Mouse (Mus musculus) right cerebral cortex, adult 18-20 months (tissue): ENCODE data around the gene Gm11042.

Experiments
- DNase-seq: peaks from one replicate; pipeline ENCODE4 v3.0.0; 2022; ENCODE audit warnings: mixed read lengths

The Gm11042 gene

DNA sequence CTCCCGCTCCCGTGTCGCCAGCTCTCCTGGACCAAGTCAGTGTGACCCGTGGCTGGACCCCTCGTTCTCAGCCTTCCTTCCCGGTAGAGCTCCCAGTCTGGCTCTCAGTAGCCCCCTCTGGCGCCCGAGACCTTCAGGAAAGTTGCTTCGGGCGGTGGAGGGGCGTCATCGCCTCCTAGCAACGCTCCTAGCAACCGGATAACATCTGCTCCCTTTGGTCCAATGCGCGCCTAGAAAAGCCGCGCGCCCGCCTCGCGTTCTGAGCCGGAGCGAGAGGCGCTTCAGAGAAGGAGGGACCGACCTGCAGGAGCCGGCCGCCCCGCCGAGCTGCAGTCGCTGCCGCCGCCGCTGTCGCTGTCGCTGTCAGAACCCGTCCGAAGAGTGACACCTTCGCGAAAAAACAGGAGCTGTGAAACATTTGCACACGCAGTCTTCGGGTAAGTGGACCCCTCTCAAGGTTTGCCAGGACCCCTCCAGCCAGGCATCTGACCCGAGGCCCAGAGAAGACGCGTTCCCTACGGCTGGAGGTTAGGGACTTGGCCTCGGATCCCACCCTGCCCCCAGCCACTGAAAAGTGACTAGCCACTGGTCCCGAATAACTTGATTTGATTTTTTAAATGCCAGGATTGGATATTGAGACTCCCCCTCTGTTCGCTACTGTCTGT, 32.0 kb downstream of the Gm11042 start:
- peak; percentile 97 for DNase-seq

DNA sequence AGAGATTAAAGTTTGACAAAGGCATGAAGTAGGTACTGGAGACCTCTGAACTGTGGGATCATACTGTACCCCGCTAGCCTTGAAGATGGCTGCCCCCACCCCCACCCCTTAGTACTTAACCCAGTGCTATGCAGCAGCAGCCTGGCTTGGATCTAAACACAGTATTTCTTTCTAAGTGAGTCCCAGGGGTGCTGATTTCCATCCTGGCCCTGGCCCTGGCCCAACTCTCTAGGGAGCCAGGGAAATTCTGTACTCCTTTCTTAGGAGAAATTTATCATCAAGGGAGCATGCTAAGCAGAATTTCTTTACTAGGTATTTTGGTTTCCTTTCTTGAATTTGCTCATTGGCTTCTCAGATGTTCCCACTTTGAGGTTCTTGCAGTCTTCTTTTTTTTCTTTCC, 33.3 kb downstream of the Gm11042 start:
- no peak for DNase-seq

- no peak for DNase-seq
These were observed 34.8 kb downstream of the Gm11042 start for GRCm38 (mm10) chr12:74281403-74281802.

DNA sequence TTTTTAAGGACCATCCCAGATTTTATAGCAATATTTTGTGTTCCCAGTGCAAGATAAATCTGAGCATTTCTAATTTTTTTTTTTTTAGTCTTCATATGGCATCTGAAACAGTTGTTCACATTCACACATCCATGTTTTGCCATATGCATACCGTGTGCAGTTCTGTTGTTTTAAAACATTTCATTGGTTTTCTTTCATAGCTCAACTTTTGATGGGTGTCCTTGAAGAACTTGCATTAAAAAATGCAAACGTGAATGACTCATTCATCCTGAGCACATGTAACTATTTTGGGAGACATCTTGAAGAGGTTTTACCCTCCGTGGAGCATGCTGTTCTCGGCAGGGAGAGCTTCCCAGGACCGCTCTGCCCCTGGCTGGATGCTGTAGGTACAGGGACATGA, 38.9 kb downstream of the Gm11042 start:
- no peak for DNase-seq

GRCm38 (mm10) chr12:74272545-74272944, 43.6 kb downstream of the Gm11042 start:
- DNase-seq, result no peak

- DNase-seq, result no peak
These were observed 47.4 kb downstream of the Gm11042 start for GRCm38 (mm10) chr12:74268644-74269285.

GRCm38 (mm10) chr12:74267049-74267448, 49.1 kb downstream of the Gm11042 start:
- DNase-seq, result no peak
